Mouse (Mus musculus) right cerebral cortex, postnatal 10 days (tissue): Measurements from ENCODE around the gene Tnnt1.

Source experiments
- DNase-seq, 2 experiments: peaks; one replicate each; pipeline ENCODE4 v3.0.0; 2021; ENCODE audit warnings: low spot score in 2 of 2

The Tnnt1 gene

DNA sequence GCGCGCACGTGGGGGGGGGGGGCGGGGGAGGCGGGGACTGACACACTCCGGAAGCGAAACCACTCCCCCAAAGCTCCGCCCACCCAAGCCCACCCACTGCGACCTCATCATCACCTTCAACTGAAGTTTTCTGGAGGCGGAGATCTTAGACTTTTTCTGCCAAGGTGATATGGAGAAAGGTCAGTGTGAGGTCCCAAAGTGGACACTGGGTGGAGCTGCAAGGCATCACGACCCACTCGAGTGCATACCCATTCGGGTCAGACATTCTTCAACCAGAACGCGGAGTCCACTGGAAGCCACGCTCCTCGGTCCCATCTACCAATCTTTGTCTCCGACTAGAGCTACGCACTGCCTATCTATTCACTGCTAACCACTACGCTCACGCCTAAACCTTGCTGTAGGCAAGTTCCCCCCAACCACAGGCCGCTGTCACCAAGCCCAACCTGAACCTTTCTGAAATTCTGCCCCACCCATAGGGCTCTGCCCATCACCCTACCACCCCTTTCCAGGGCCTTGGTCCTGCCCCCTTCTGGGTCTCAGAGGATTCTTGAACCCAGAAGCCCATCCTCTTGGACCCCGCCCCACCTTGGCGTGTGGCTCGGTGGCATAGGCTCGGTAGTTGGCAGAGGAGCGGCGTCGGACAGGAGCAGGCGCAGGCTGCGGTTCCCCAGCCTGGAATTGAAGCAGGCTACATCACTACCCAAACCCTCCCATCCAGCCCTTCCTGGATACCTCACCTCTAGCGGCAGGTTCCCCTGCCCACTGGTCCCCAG is 5.2 kb upstream of the Tnnt1 start:
- no peak for DNase-seq

GRCm38 (mm10) chr7:4518487-4518886 is 2.3 kb upstream of the Tnnt1 start:
- DNase-seq = no peak

DNA sequence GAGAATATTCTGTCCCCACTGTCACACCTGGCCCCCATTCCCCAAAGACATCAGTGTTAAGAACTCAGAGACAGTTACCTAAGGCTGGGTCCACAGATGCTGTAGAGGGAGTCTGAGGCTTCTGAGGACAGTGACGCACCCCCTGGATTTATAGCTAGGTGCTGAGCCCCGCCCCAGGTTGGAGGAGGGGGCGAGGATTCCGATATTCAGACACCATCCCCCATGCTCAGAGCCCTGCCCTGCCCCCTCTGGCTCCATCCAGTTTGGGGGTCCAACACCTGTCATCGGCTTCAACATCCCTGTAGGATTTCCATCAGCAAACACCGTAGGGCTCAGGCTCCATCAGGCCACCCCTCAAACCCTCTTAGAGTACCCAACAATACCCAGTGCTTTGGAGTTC is 329 bp downstream of the Tnnt1 start:
- no peak for DNase-seq

GRCm38 (mm10) chr7:4513829-4514712 is 2.1 kb downstream of the Tnnt1 start:
- no peak for DNase-seq

DNA sequence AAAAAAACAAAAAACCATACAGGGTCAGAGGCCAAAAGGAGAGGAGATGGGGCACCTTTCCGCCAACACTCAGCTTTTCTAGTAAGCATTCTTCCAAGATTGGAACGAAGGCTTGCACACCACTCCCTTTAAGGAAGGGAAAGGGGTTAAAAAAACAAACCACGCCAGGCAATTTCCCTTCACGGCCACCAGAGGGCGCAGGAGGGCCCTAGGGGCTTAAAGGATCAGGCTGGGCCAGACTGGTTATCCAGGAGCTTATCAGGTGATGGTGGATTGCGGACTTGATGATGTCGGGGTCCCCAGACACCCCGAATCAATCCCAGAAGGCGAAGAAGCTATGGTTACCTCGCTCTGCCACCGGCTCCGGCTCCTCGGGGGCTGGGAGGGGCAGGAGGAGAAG is 2.9 kb downstream of the Tnnt1 start:
- no peak for DNase-seq

- no peak for DNase-seq
Observed at GRCm38 (mm10) chr7:4511489-4512224, 4.5 kb downstream of the Tnnt1 start.

GRCm38 (mm10) chr7:4509863-4510608 is 6.1 kb downstream of the Tnnt1 start:
- peak; percentile 56 to 57 for DNase-seq

GRCm38 (mm10) chr7:4508739-4509116 is 7.5 kb downstream of the Tnnt1 start:
- DNase-seq = no peak

DNA sequence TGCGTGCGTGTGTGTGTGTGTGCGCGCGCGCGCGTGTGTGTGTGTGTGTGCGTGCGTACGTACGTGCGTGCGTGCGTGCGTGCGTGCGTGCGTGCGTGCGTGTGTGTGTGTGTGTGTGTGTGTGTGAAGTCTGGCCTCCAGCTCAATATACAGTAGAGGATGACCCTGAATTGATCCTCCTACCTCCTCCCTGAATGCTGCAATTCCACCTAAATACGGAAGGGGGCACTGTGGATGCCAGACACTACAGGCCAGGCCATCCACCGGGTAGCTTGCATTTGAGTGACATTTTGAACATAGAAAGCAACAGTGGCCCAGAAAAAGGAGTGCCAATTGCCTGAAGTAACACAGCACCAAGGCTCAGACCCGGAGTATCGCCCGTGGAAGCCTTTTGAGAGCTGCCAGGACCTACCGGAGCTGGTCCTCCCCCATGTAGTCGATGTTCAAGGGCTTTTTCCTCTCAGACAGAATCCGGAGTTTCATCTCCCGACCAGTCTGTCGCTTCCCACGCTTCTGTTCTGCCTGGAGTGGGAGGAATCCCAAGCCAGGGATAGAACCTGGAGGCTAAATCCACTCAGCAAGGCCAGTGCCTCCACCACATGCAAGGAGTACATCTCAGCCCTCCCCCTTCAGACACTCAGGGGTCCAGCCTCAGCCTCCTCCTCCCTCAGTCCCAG is 8.0 kb downstream of the Tnnt1 start:
- peak in 1 of 2 experiments; percentile 60 for DNase-seq

DNA sequence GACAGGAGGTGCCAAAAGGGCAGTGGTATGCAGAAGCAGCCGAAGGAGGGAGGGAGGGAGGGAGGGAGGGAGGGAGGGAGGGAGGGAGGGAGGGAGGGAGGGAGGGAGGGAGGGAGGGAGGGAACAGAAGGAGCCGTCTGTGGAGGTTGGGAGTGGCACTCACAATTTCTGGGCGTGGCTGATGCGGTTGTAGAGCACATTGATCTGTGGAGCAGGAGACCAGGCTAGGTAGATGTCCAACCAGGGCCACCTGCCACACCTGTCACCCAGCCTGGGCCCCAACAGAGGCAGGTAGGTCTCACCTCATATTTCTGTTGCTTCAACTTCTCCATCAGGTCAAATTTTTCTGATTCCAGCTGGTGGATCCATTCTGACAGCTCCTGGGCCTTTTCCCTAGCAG is 9.0 kb downstream of the Tnnt1 start:
- DNase-seq = no peak

- no peak for DNase-seq
Observed at GRCm38 (mm10) chr7:4504646-4505435, 11.3 kb downstream of the Tnnt1 start.

GRCm38 (mm10) chr7:4503858-4504257 is 12.3 kb downstream of the Tnnt1 start:
- no peak for DNase-seq

DNA sequence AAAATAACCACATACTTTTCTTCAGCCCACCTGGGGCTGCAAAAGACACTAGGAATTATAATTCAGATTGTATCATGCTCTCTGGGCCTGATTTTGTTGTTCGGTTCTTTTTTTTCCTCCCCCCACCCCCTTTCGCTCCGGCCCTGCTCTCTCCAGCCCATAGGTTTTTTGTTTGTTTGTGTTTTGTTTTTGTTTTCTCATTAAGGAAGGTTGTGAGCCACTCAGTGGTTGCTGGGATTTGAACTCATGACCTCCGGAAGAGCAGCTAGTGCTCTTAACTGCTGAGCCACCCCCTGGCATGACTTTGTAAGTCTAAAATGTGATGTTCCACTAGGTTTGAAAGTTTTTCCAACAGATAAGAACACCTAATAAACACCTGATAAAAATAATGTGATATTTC is 13.1 kb downstream of the Tnnt1 start:
- no peak for DNase-seq

GRCm38 (mm10) chr7:4502421-4503090 is 13.6 kb downstream of the Tnnt1 start:
- peak in 1 of 2 experiments; percentile 70 for DNase-seq

- peak; percentile 96 to 97 for DNase-seq
Observed at GRCm38 (mm10) chr7:4501558-4502397, 14.4 kb downstream of the Tnnt1 start, which contains the start of gene Ppp1r12c. TSS of gene Ppp1r12c (minus strand) at chr7:4501680.

GRCm38 (mm10) chr7:4500892-4501471 is 15.2 kb downstream of the Tnnt1 start:
- DNase-seq = peak; percentile 66 to 68

DNA sequence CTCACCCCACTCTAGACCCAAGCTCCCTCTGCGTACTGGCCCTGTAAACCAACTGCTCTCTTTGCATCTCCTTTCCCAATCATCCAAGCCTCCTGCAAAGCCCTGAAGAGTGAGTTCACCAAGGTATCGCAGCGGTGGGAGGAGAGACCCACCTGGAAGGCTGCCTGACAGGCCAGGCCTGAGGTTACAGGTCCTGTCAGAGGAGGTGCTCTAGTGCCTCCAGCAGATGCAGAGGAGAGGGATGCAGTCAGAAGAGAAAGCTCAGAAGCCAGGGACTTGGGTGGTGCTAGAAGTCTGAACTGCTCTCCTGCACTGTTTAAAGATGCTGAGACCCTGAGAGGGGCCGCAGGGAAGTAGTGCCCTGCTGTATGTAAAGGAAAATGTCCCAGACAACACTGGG is 17.1 kb downstream of the Tnnt1 start:
- no peak for DNase-seq

GRCm38 (mm10) chr7:4498251-4498650 is 17.9 kb downstream of the Tnnt1 start:
- DNase-seq = peak in 1 of 2 experiments; percentile 67
